Mouse (Mus musculus) limb, embryonic 13.5 days (tissue): ENCODE data around the gene Plxna4. TPM values are rescaled to one million over a fixed set of nuclear protein-coding genes. Genes with fewer than 3 reads are reported as not detected.

ENCODE experiments used
- ATAC-seq: fragments of 200-750 bp; cut with Nextera tagmentation; 2 replicates; pipeline ENCODE4 v1.8.0; 2017; ENCODE audit warnings: low read depth, moderate number of reproducible peaks, moderate TSS enrichment; ENCODE audit not compliant: low FRiP score
- H3K27ac ChIP-seq: fragments of 300-500 bp; sonication (generic); 2 replicates; pipeline ENCODE4 v1.5.1; 2015; ENCODE audit warnings: inconsistent platforms, mild to moderate bottlenecking, moderate library complexity
- H3K27me3 ChIP-seq: fragments of 300-500 bp; sonication (generic); 2 replicates; pipeline ENCODE4 v1.6.1; 2015; ENCODE audit warnings: mild to moderate bottlenecking, inconsistent platforms
- H3K36me3 ChIP-seq: fragments of 300-500 bp; sonication (generic); 2 replicates; pipeline ENCODE4 v1.6.1; 2015; ENCODE audit warnings: inconsistent platforms, mild to moderate bottlenecking, moderate library complexity
- H3K4me1 ChIP-seq: fragments of 300-500 bp; sonication (generic); 2 replicates; pipeline ENCODE4 v1.6.1; 2015; ENCODE audit warnings: inconsistent platforms
- H3K4me2 ChIP-seq: fragments of 300-500 bp; sonication (generic); replicated peaks from 2 replicates; pipeline ENCODE4 v1.6.1; 2015; ENCODE audit warnings: inconsistent platforms, mild to moderate bottlenecking, moderate library complexity
- H3K4me3 ChIP-seq: fragments of 300-500 bp; sonication (generic); 2 replicates; pipeline ENCODE4 v1.5.1; 2015; ENCODE audit warnings: moderate library complexity, mild to moderate bottlenecking, inconsistent platforms
- H3K9ac ChIP-seq: fragments of 300-500 bp; sonication (generic); 2 replicates; pipeline ENCODE4 v1.6.1; 2015; ENCODE audit warnings: mild to moderate bottlenecking, inconsistent platforms
- H3K9me3 ChIP-seq: fragments of 300-500 bp; sonication (generic); 2 replicates; pipeline ENCODE4 v1.6.1; 2016; ENCODE audit warnings: inconsistent platforms
- WGBS: fragments of 180-500 bp; shearing (Covaris S2); methylation state at CpG from one replicate; pipeline ENCODE4 v1.1.7; 2015; 5-methylcytosine and 5-hydroxymethylcytosine counted together
- polyA plus RNA-seq: library from polyadenylated mRNA; unstranded; fragments of >200 nt; fragmentation: Nextera tagmentation; extraction: Ambion mirVana; gene quantifications from 2 replicates; pipeline ENCODE4 v1.2.1, GENCODE M21; 2015

The Plxna4 gene
- polyA plus RNA-seq, 1 experiment from 2014 or later = 3.9 TPM

DNA sequence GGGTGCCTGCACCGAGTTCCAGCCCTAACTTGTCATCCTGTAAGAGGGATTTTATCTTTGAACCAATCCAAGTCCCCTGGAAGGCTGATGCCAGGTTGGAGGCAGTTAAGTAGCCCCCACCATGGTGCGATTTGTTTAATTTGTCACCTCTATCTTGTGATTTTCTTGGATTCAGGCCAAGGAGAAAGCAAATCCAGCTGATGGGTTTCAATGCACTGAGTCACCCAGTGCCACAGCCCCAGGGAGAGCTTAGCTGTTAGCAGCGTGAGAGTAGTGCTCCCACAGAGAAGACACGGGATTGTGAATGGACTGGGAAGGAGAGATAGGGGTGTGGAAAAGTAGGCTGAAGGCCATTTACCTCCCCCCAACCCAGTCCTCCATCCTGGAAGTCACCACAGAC, 375.6 kb downstream of the Plxna4 start:
- Histone ChIP-seq H3K27ac (no peak overlapping the region), H3K27me3 (no peaks in the 10 kb centered on the region), H3K9me3 (no peaks in the 10 kb centered on the region), H3K4me3 (no peak overlapping the region), H3K9ac (no peak overlapping the region), H3K4me2 (no peak overlapping the region), H3K36me3 (peaks cover 5% of the 10 kb centered on the region; the same call in 1 of the 2 replicates), H3K4me1 (no peaks in the 10 kb centered on the region)
- 42% methylated on average over 4 of the region's 4 CpGs for WGBS
- no peak for ATAC-seq

DNA sequence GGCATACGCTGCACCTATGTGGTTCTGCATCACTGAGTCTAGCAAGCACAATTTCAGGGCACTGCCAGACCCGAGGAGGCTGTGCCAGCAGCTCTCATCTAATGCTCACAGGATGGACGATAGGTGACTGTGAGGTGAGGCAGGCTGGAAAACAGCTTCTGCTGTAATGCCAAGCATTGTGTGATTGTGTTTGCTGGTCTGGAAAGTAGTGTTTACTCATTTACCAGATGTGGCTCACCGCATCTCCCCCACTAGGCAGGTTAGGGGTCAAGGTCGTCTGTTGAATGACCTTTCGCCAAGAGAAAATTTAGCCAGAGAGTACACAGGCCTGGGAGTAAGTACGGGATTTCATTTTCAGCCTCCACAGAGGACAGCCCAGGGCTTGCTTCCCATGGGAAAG, 377.9 kb downstream of the Plxna4 start:
- Histone ChIP-seq H3K9ac (no peak overlapping the region), H3K27ac (no peak overlapping the region), H3K36me3 (peaks cover 5% of the 10 kb centered on the region; the same call in 1 of the 2 replicates), H3K4me1 (no peaks in the 10 kb centered on the region), H3K4me2 (no peak overlapping the region), H3K4me3 (no peak overlapping the region), H3K27me3 (no peaks in the 10 kb centered on the region), H3K9me3 (no peaks in the 10 kb centered on the region)
- 72% methylated on average over 7 of the region's 7 CpGs for WGBS
- ATAC-seq = no peak

DNA sequence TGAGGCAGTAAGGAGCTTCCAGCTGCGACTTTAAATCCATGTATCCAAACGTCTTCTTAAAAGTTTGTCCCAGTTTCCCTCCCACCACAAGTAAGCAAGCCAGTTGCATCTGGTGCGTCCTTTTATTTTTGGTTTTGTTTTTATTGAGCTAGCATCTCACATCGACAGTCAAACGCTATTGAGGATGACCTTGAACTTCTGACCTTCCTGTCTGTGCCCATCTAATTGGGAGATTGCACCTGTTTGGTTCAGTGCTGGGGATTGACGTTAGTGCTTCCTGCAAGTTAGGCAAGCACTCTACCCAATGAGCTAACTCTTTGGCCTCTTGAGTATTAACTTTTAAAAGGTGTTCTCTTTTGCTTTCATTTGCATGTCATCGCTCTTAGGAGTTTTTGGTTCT, 379.0 kb downstream of the Plxna4 start:
- WGBS = 80% methylated on average over 7 of the region's 7 CpGs
- H3K9ac ChIP-seq = no peak overlapping the region
- H3K4me2 ChIP-seq = no peak overlapping the region
- H3K4me1 ChIP-seq = peaks cover 6% of the 10 kb centered on the region
- ATAC-seq = no peak
- no peak overlapping the region for H3K4me3 ChIP-seq
- H3K9me3 ChIP-seq = no peaks in the 10 kb centered on the region
- H3K27ac ChIP-seq = no peak overlapping the region
- H3K27me3 ChIP-seq = no peaks in the 10 kb centered on the region
- peaks cover 5% of the 10 kb centered on the region; the same call in 1 of the 2 replicates for H3K36me3 ChIP-seq

DNA sequence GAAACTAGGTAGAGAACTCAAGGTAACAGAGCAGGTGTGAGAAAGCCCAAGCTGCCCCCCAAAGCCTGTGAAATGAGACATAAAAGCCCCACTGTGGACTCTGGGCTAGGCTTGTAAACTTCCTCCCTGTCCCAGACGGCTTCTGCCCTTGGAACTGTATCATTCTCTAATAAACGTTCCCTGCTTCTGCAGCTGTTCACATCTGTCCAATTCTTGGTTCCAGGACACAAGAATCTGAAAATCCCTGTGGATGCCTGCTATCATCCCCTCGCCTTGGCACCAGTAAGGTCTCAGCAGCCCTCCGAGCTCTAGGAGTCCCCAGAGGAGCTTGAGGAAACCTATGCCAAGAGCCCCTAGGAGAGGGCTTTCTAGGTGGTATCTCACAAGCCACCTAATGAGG, 383.7 kb downstream of the Plxna4 start:
- Histone ChIP-seq H3K9ac (no peak overlapping the region), H3K27ac (no peak overlapping the region), H3K4me2 (no peak overlapping the region), H3K9me3 (no peaks in the 10 kb centered on the region), H3K4me3 (no peak overlapping the region), H3K27me3 (no peaks in the 10 kb centered on the region), H3K36me3 (peaks cover 2% of the 10 kb centered on the region; the same call in 1 of the 2 replicates), H3K4me1 (peaks cover 21% of the 10 kb centered on the region)
- WGBS = 61% methylated on average over 4 of the region's 4 CpGs
- ATAC-seq = no peak

DNA sequence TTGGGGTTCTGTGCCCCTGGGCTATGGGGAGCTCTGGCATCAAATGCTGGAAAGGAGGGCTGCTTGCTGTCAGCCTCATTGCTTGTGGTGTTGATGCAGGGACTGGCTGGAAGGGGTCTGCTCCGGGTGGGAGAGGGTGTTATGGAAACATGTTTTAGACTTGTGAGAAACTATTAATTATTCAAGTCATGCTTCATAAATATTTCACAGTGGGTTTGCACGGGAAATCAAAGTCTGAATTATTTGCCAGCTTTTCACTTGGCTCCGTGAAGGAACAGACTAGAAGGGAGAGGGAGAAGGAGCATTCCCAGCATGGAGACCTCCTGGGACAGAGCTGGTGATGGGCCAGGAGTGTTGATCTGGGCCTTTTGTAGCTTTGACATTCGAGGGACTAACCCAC, 384.6 kb downstream of the Plxna4 start:
- Histone ChIP-seq H3K36me3 (peaks cover under 1% of the 10 kb centered on the region; the same call in 1 of the 2 replicates), H3K4me3 (no peak overlapping the region), H3K27ac (no peak overlapping the region), H3K4me1 (peaks cover 21% of the 10 kb centered on the region), H3K27me3 (no peaks in the 10 kb centered on the region), H3K9me3 (no peaks in the 10 kb centered on the region), H3K9ac (no peak overlapping the region), H3K4me2 (no peak overlapping the region)
- no peak for ATAC-seq
- WGBS = 32% methylated on average over 4 of the region's 4 CpGs

DNA sequence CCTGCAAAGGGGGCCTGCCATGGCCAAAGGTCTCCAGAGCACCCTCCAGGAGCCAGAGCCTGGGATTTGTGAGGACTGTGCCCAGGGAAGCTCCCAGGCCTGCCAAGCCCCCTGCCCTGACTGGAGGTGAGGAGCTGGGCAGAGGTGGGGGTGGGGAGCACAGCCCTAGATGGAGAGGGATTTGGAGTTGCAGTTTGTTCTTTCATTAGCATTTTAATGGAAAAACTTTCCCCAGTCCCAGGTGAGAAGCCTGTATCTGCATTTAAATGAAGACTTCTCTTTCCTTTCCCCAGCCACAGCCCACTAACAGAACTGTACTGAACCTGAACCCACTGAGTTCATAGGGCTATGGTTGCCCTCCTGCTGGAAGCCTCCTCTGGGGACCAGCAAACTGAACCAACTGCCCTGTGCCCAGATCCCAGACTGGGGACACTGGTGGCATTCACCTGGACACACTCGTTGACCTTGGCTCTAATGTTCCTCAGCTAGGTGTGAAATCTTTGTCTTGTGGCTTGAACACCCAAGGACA, 385.3 kb downstream of the Plxna4 start:
- Histone ChIP-seq H3K9me3 (no peaks in the 10 kb centered on the region), H3K36me3 (peaks cover 6% of the 10 kb centered on the region; the same call in 1 of the 2 replicates), H3K27ac (no peak overlapping the region), H3K27me3 (no peaks in the 10 kb centered on the region), H3K4me3 (no peak overlapping the region), H3K9ac (no peak overlapping the region), H3K4me2 (no peak overlapping the region), H3K4me1 (peaks cover 21% of the 10 kb centered on the region)
- WGBS = 29% methylated on average over 1 of the region's 1 CpGs
- no peak for ATAC-seq

DNA sequence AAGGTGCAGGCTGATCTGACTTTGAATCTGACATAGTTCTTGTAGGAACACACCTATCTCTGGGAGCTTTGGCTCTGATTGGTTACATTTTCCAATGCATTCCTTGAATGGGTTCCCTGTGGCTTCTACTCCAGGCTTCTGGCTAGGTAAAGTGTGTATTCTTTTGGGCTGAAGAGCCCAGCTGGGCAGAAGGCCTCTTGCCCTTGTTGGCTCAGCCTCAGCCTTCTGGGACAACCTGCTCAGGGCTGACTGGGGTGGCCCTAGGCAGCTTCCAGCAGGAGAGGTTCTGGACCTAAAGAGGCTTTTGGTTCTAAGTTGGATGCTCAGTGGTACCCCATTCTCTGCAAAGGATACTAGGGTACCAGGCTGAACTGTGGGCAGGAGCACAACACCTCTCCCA, 386.5 kb downstream of the Plxna4 start:
- H3K27ac ChIP-seq = no peak overlapping the region
- no peaks in the 10 kb centered on the region for H3K9me3 ChIP-seq
- no peak for ATAC-seq
- no peak overlapping the region for H3K4me3 ChIP-seq
- peaks cover 21% of the 10 kb centered on the region for H3K4me1 ChIP-seq
- no peaks in the 10 kb centered on the region for H3K27me3 ChIP-seq
- H3K4me2 ChIP-seq = no peak overlapping the region
- peaks cover 10% of the 10 kb centered on the region; the same call in 1 of the 2 replicates for H3K36me3 ChIP-seq
- no peak overlapping the region for H3K9ac ChIP-seq

DNA sequence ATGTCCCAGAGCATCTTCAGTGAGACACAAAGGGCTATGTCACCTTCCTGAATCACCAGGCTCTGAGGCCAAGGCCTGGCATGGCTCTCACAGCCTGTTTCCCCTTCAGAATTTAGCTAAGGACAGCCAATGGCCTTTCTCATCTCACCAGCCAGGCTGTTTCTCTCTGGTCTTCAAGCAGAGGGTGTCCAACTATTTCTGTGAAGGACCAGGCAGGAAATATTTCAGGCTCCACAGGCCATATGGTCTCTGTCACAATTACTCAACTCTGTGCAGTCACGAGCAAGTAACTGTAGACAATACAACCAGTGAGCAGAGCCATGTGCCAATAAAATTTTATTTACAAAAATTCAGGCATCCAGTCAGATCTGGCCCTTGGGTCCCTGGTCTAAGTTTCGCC, 388.4 kb downstream of the Plxna4 start:
- H3K4me2 ChIP-seq = no peak overlapping the region
- no peak overlapping the region for H3K9ac ChIP-seq
- peaks cover 10% of the 10 kb centered on the region; the same call in 1 of the 2 replicates for H3K36me3 ChIP-seq
- H3K4me3 ChIP-seq = no peak overlapping the region
- no peaks in the 10 kb centered on the region for H3K27me3 ChIP-seq
- peaks cover 21% of the 10 kb centered on the region for H3K4me1 ChIP-seq
- no peaks in the 10 kb centered on the region for H3K9me3 ChIP-seq
- 60% methylated on average over 2 of the region's 2 CpGs for WGBS
- no peak for ATAC-seq
- no peak overlapping the region for H3K27ac ChIP-seq

DNA sequence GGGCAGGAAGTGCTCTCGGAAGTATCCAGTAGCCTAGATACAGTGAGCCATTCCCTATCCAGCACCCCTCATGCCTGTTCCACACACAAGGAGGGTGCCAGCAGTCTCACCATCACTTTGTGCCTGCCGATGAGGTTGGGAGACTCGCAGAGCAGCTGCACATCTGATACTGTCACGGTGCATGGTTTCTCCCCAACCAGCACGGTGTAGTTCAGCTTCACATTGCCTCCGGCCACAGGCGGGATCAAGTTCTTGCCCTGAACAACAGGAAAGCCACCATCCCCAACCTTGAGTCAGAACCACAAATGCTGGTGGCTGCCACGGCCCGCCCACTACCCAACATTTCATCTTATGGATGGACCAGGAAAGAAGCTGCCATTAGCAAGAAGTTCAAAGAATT, 391.1 kb downstream of the Plxna4 start:
- Histone ChIP-seq H3K4me3 (no peak overlapping the region), H3K27me3 (no peaks in the 10 kb centered on the region), H3K9ac (no peak overlapping the region), H3K9me3 (no peaks in the 10 kb centered on the region), H3K27ac (no peak overlapping the region), H3K36me3 (peaks cover 15% of the 10 kb centered on the region; the same call in 1 of the 2 replicates), H3K4me2 (no peak overlapping the region), H3K4me1 (no peaks in the 10 kb centered on the region)
- ATAC-seq = no peak
- 79% methylated on average over 9 of the region's 9 CpGs for WGBS

DNA sequence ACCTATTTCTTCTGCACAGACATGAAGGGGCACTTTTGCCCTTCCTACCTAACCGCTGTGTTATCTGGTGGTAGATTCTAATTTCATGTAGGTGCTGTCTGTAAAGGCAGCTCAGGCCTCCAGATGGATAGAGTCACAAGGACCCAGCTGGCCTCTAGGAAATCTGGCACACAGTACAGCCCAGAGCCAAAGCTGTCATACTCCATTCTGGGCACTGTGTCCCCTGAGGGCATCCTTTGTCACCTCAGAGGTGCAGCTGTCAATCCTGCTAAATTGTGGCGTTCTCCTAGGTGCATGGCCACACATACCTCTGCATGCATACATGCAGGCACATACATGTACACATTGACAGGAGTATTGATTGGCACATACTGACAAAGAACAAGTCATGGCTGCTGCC, 394.9 kb downstream of the Plxna4 start:
- peaks cover 5% of the 10 kb centered on the region; the same call in 1 of the 2 replicates for H3K9me3 ChIP-seq
- H3K36me3 ChIP-seq = peaks cover 15% of the 10 kb centered on the region
- H3K27ac ChIP-seq = no peak overlapping the region
- no peak for ATAC-seq
- no peaks in the 10 kb centered on the region for H3K27me3 ChIP-seq
- no peak overlapping the region for H3K9ac ChIP-seq
- 88% methylated on average over 2 of the region's 2 CpGs for WGBS
- H3K4me3 ChIP-seq = no peak overlapping the region
- H3K4me1 ChIP-seq = peaks cover 15% of the 10 kb centered on the region
- H3K4me2 ChIP-seq = no peak overlapping the region

DNA sequence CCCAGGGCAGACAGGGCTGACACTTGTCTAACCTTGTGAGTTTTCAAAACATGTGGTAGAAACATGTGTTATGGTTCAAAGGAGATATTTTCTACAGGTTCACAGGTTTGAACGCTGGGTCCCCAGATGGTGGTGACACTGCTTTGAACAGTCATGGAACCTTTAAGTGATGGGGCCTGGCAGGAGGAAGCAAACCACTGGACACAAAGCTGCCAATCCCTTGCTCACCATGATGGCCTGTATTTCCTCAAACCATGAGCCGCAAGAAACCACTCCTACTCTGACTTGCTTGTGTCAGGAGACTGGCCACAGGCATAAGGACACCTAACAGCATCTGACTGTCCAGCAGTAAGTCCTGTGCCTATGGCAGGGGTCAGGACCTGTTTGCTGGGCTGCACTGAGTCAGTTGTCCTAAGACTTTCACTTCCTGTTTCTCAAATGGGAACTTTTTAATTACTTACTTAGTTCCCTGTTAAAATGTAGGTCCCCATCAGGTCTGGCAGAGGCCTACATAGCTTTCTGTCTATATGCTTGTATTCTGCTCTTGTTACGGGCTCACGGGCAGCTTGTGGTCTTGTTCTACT, 403.5 kb downstream of the Plxna4 start:
- ATAC-seq = no peak
- Histone ChIP-seq H3K27ac (no peak overlapping the region), H3K4me2 (no peak overlapping the region), H3K9me3 (no peaks in the 10 kb centered on the region), H3K27me3 (peaks cover 4% of the 10 kb centered on the region; the same call in 1 of the 2 replicates), H3K36me3 (peaks cover 6% of the 10 kb centered on the region; the same call in 1 of the 2 replicates), H3K4me3 (no peak overlapping the region), H3K4me1 (peaks cover 26% of the 10 kb centered on the region), H3K9ac (no peak overlapping the region)
- 76% methylated on average over 4 of the region's 4 CpGs for WGBS

DNA sequence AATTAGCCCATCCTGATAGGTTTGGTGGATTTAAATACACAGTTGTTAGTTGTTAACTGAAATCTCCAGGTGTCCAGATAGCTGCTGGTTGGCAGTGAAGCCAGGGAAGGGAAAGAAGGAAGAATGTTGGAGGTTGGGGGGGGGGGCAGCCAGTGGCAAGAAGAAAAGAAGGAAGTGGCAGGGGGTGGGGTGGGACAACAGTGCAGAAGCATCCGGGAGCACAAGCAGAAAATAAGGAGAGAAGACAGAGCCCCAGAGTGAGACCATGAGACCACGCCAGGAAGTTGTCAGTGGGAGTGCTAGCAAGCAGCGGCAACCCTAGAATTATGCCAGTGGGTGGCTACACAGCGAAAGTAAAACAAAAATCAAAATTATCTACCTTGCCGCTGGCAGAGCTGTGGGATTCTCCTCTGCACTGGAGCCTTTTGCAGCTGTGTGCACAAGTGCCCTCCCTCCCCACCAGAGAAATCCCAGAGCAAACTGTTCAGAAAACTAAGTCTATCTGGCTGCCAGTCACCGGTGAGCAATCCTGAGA, 404.3 kb downstream of the Plxna4 start:
- Histone ChIP-seq H3K4me3 (no peak overlapping the region), H3K36me3 (peaks cover 6% of the 10 kb centered on the region; the same call in 1 of the 2 replicates), H3K27me3 (peaks cover 4% of the 10 kb centered on the region; the same call in 1 of the 2 replicates), H3K4me1 (peaks cover 26% of the 10 kb centered on the region), H3K9me3 (no peaks in the 10 kb centered on the region), H3K9ac (no peak overlapping the region), H3K27ac (no peak overlapping the region), H3K4me2 (no peak overlapping the region)
- 72% methylated on average over 6 of the region's 6 CpGs for WGBS
- ATAC-seq = no peak
